Mouse (Mus musculus) myocyte (in vitro differentiated cells): ENCODE results near the gene Adgrb3. TPM values are rescaled to one million over a fixed set of nuclear protein-coding genes. Genes with fewer than 3 reads are reported as not detected.

Source experiments
- H3K27me3 ChIP-seq: one replicate; pipeline ENCODE4 v1.6.1; 2011; ENCODE audit not compliant: control insufficient read depth, insufficient read depth, insufficient read length
- H3K36me3 ChIP-seq: one replicate; pipeline ENCODE4 v1.6.1; 2011; ENCODE audit not compliant: control insufficient read depth, insufficient read depth
- H3K4me2 ChIP-seq: one replicate; pipeline ENCODE4 v1.6.1; 2011; ENCODE audit warnings: low read depth, control low read depth
- H3K4me3 ChIP-seq: one replicate; pipeline ENCODE4 v1.5.1; 2011; ENCODE audit warnings: mild to moderate bottlenecking, control low read depth, moderate library complexity
- H3K79me2 ChIP-seq: one replicate; pipeline ENCODE4 v1.6.1; 2011; ENCODE audit not compliant: control insufficient read depth, insufficient read depth
- H3ac ChIP-seq: one replicate; pipeline ENCODE4 v1.6.1; 2011; ENCODE audit not compliant: control insufficient read depth, insufficient read length
- CEBPB ChIP-seq: IDR thresholded peaks from 2 replicates; pipeline ENCODE4 v1.6.1; 2011; ENCODE audit warnings: mild to moderate bottlenecking, moderate library complexity; ENCODE audit not compliant: poor library complexity, insufficient read depth, severe bottlenecking
- E2F4 ChIP-seq: IDR thresholded peaks from one replicate; pipeline ENCODE4 v1.6.1; 2011; ENCODE audit warnings: mild to moderate bottlenecking, control low read depth, moderate library complexity; ENCODE audit not compliant: insufficient read depth
- MAX ChIP-seq: IDR thresholded peaks from one replicate; pipeline ENCODE4 v1.6.1; 2011; ENCODE audit warnings: low read depth, mild to moderate bottlenecking, control low read depth
- MYOD1 ChIP-seq, 3 experiments: IDR thresholded peaks; one replicate each; pipeline ENCODE4 v1.6.1; 2011; ENCODE audit warnings: control low read depth in 2 of 3, low read depth in 2 of 3, mild to moderate bottlenecking in 2 of 3, moderate library complexity in 1 of 3; ENCODE audit not compliant: insufficient read length in 2 of 3, control insufficient read depth in 1 of 3
- MYOG ChIP-seq, 3 experiments: IDR thresholded peaks; one replicate each; pipeline ENCODE4 v1.6.1; 2011; ENCODE audit warnings: control low read depth in 2 of 3, low read depth in 2 of 3, mild to moderate bottlenecking in 2 of 3; ENCODE audit not compliant: insufficient read length in 2 of 3, control insufficient read depth in 1 of 3, insufficient read depth in 1 of 3
- POLR2A ChIP-seq: IDR thresholded peaks from one replicate; pipeline ENCODE4 v1.6.1; 2011; ENCODE audit warnings: low read depth, mild to moderate bottlenecking, control low read depth, moderate library complexity; ENCODE audit not compliant: insufficient read length
- POLR2AphosphoS2 ChIP-seq: IDR thresholded peaks from one replicate; pipeline ENCODE4 v1.6.1; 2011; ENCODE audit warnings: low read depth, control low read depth; ENCODE audit not compliant: insufficient read length
- REST ChIP-seq: IDR thresholded peaks from one replicate; pipeline ENCODE4 v1.6.1; 2011; ENCODE audit warnings: mild to moderate bottlenecking, control low read depth, moderate library complexity; ENCODE audit not compliant: insufficient read depth, insufficient read length
- SRF ChIP-seq: IDR thresholded peaks from one replicate; pipeline ENCODE4 v1.6.1; 2011; ENCODE audit warnings: low read depth; ENCODE audit not compliant: control insufficient read depth, insufficient read length
- TCF12 ChIP-seq: IDR thresholded peaks from one replicate; pipeline ENCODE4 v1.6.1; 2011; ENCODE audit warnings: mild to moderate bottlenecking, control low read depth; ENCODE audit not compliant: poor library complexity, insufficient read depth, severe bottlenecking
- TCF3 ChIP-seq: IDR thresholded peaks from one replicate; pipeline ENCODE4 v1.6.1; 2011; ENCODE audit warnings: low read depth, control low read depth; ENCODE audit not compliant: insufficient read length
- USF1 ChIP-seq: IDR thresholded peaks from one replicate; pipeline ENCODE4 v1.6.1; 2011; ENCODE audit warnings: low read depth, mild to moderate bottlenecking, control low read depth, moderate library complexity
- polyA plus RNA-seq: library from polyadenylated mRNA; unstranded; fragments of >200 nt; fragmentation: generic; extraction: Trizol; gene quantifications from one replicate; pipeline ENCODE4 v1.2.1, GENCODE M21; 2012; ENCODE audit warnings: missing spikeins

Gene Adgrb3
- polyA plus RNA-seq, 1 experiment = not detected

- no peak for TF ChIP-seq MYOD1 (IDR thresholded peaks at IDR 0.05; ENCODE audit: control insufficient read depth in 1 of 3, insufficient read length in 2 of 3, low read depth in 2 of 3)
- no peak for TF ChIP-seq CEBPB
- TF ChIP-seq TCF12 = no peak
- TF ChIP-seq REST = no peak
- TF ChIP-seq E2F4 = no peak
- no peak overlapping the region for H3ac ChIP-seq
- H3K4me2 ChIP-seq = no peak overlapping the region
- H3K27me3 ChIP-seq = no peaks in the 10 kb centered on the region
- no peaks in the 10 kb centered on the region for H3K79me2 ChIP-seq
- no peaks in the 10 kb centered on the region for H3K36me3 ChIP-seq
- H3K4me3 ChIP-seq = no peak overlapping the region
These were observed 325.2 kb downstream of the Adgrb3 start for GRCm38 (mm10) chr1:25504313-25504712.

- H3K27me3 ChIP-seq = no peaks in the 10 kb centered on the region
- H3K4me2 ChIP-seq = no peak overlapping the region
- no peak for TF ChIP-seq POLR2AphosphoS2
- TF ChIP-seq CEBPB = no peak
- TF ChIP-seq TCF3 = no peak
- TF ChIP-seq SRF = no peak
- no peak for TF ChIP-seq POLR2A
- TF ChIP-seq TCF12 = no peak
- TF ChIP-seq MYOG (IDR thresholded peaks at IDR 0.05; ENCODE audit: control insufficient read depth in 1 of 3, insufficient read depth in 1 of 3, insufficient read length in 2 of 3, low read depth in 2 of 3) = no peak
- no peak for TF ChIP-seq USF1
- TF ChIP-seq MYOD1 (IDR thresholded peaks at IDR 0.05; ENCODE audit: control insufficient read depth in 1 of 3, insufficient read length in 2 of 3, low read depth in 2 of 3) = no peak
- TF ChIP-seq MAX = no peak
- H3K4me3 ChIP-seq = no peak overlapping the region
- no peaks in the 10 kb centered on the region for H3K79me2 ChIP-seq
- no peaks in the 10 kb centered on the region for H3K36me3 ChIP-seq
- H3ac ChIP-seq = no peak overlapping the region
These were observed 326.0 kb downstream of the Adgrb3 start for GRCm38 (mm10) chr1:25503524-25503923.

- TF ChIP-seq POLR2A (no peak), MYOG (IDR thresholded peaks at IDR 0.05; ENCODE audit: control insufficient read depth in 1 of 3, insufficient read depth in 1 of 3, insufficient read length in 2 of 3, low read depth in 2 of 3) (no peak), MYOD1 (IDR thresholded peaks at IDR 0.05; ENCODE audit: control insufficient read depth in 1 of 3, insufficient read length in 2 of 3, low read depth in 2 of 3) (no peak), TCF12 (no peak), USF1 (no peak), SRF (no peak), CEBPB (no peak), MAX (no peak), TCF3 (no peak), POLR2AphosphoS2 (no peak), E2F4 (no peak), REST (no peak)
- Histone ChIP-seq H3ac (no peak overlapping the region), H3K27me3 (no peaks in the 10 kb centered on the region), H3K79me2 (no peaks in the 10 kb centered on the region), H3K4me2 (no peak overlapping the region), H3K36me3 (no peaks in the 10 kb centered on the region), H3K4me3 (no peak overlapping the region)
These were observed 334.1 kb downstream of the Adgrb3 start for GRCm38 (mm10) chr1:25495202-25495914.

- H3K36me3 ChIP-seq = no peaks in the 10 kb centered on the region
- H3K4me3 ChIP-seq = no peak overlapping the region
- H3ac ChIP-seq = no peak overlapping the region
- H3K4me2 ChIP-seq = no peak overlapping the region
- H3K27me3 ChIP-seq = no peaks in the 10 kb centered on the region
- H3K79me2 ChIP-seq = no peaks in the 10 kb centered on the region
- no peak for TF ChIP-seq TCF12
- TF ChIP-seq MAX = no peak
- no peak for TF ChIP-seq MYOG (IDR thresholded peaks at IDR 0.05; ENCODE audit: control insufficient read depth in 1 of 3, insufficient read depth in 1 of 3, insufficient read length in 2 of 3, low read depth in 2 of 3)
- TF ChIP-seq USF1 = no peak
- no peak for TF ChIP-seq MYOD1 (IDR thresholded peaks at IDR 0.05; ENCODE audit: control insufficient read depth in 1 of 3, insufficient read length in 2 of 3, low read depth in 2 of 3)
- no peak for TF ChIP-seq TCF3
- no peak for TF ChIP-seq REST
- no peak for TF ChIP-seq POLR2A
- TF ChIP-seq POLR2AphosphoS2 = no peak
- no peak for TF ChIP-seq CEBPB
- no peak for TF ChIP-seq E2F4
- TF ChIP-seq SRF = no peak
These were observed 338.0 kb downstream of the Adgrb3 start for GRCm38 (mm10) chr1:25491503-25491902.

- H3K4me3 ChIP-seq = no peak overlapping the region
- H3K27me3 ChIP-seq = no peaks in the 10 kb centered on the region
- H3K4me2 ChIP-seq = no peak overlapping the region
- H3K36me3 ChIP-seq = no peaks in the 10 kb centered on the region
- H3ac ChIP-seq = no peak overlapping the region
- H3K79me2 ChIP-seq = no peaks in the 10 kb centered on the region
- TF ChIP-seq REST = no peak
- TF ChIP-seq MYOD1 (IDR thresholded peaks at IDR 0.05; ENCODE audit: control insufficient read depth in 1 of 3, insufficient read length in 2 of 3, low read depth in 2 of 3) = no peak
- no peak for TF ChIP-seq MYOG (IDR thresholded peaks at IDR 0.05; ENCODE audit: control insufficient read depth in 1 of 3, insufficient read depth in 1 of 3, insufficient read length in 2 of 3, low read depth in 2 of 3)
- no peak for TF ChIP-seq POLR2A
- TF ChIP-seq TCF12 = no peak
- TF ChIP-seq E2F4 = no peak
- TF ChIP-seq TCF3 = no peak
- TF ChIP-seq USF1 = no peak
- no peak for TF ChIP-seq MAX
- no peak for TF ChIP-seq POLR2AphosphoS2
- TF ChIP-seq SRF = no peak
- TF ChIP-seq CEBPB = no peak
These were observed 339.3 kb downstream of the Adgrb3 start for GRCm38 (mm10) chr1:25490174-25490573.
